Mouse (Mus musculus) ES-Bruce4 (cell line): Measurements from ENCODE around the gene Cyb5b. TPM values are rescaled to one million over a fixed set of nuclear protein-coding genes. Genes with fewer than 3 reads are reported as not detected.
A peak's percentile ranks its signal among the peaks of the same experiment; 100 is the strongest.

Source experiments
- H3K27ac ChIP-seq: 2 replicates; pipeline ENCODE4 v1.5.1; 2012; ENCODE audit warnings: low read length, inconsistent platforms; ENCODE audit not compliant: insufficient read depth
- H3K27me3 ChIP-seq: 2 replicates; pipeline ENCODE4 v1.6.1; 2012; ENCODE audit warnings: mild to moderate bottlenecking, low read length, inconsistent platforms; ENCODE audit not compliant: control insufficient read depth, poor library complexity, insufficient read depth, severe bottlenecking
- H3K36me3 ChIP-seq: 2 replicates; pipeline ENCODE4 v1.6.1; 2012; ENCODE audit warnings: inconsistent platforms, mild to moderate bottlenecking, low read length, moderate library complexity; ENCODE audit not compliant: control insufficient read depth, poor library complexity, insufficient read depth, severe bottlenecking
- H3K4me1 ChIP-seq: one replicate; pipeline ENCODE4 v1.8.1; 2011; ENCODE audit warnings: low read length; ENCODE audit not compliant: control insufficient read depth, insufficient read depth
- H3K4me3 ChIP-seq: 2 replicates; pipeline ENCODE4 v1.5.1; 2011; ENCODE audit warnings: low read depth, mild to moderate bottlenecking, low read length
- H3K9ac ChIP-seq: 2 replicates; pipeline ENCODE4 v1.6.1; 2012; ENCODE audit warnings: low read depth, mild to moderate bottlenecking, inconsistent platforms; ENCODE audit not compliant: poor library complexity, severe bottlenecking
- H3K9me3 ChIP-seq: replicated peaks from 2 replicates; pipeline ENCODE4 v1.6.1; 2012; ENCODE audit warnings: mild to moderate bottlenecking, low read length, inconsistent platforms; ENCODE audit not compliant: control insufficient read depth, poor library complexity, insufficient read depth, severe bottlenecking
- CTCF ChIP-seq: IDR thresholded peaks from one replicate; pipeline ENCODE4 v1.8.1; 2011; ENCODE audit warnings: low read depth, low read length
- EP300 ChIP-seq: IDR thresholded peaks from 2 replicates; pipeline ENCODE4 v1.6.1; 2011; ENCODE audit warnings: low read depth, low read length; ENCODE audit not compliant: insufficient read depth
- POLR2A ChIP-seq: IDR thresholded peaks from one replicate; pipeline ENCODE4 v1.8.1; 2011; ENCODE audit warnings: low read length; ENCODE audit not compliant: insufficient read depth
- polyA plus RNA-seq: library from polyadenylated mRNA; stranded (reverse); fragments of >200 nt; gene quantifications from 2 replicates; pipeline ENCODE4 v1.2.4, GENCODE M21; 2011; ENCODE audit warnings: low read depth; ENCODE audit not compliant: missing spikeins, insufficient read depth, insufficient read length

The Cyb5b gene
- polyA plus RNA-seq, 1 experiment = 102 TPM

DNA sequence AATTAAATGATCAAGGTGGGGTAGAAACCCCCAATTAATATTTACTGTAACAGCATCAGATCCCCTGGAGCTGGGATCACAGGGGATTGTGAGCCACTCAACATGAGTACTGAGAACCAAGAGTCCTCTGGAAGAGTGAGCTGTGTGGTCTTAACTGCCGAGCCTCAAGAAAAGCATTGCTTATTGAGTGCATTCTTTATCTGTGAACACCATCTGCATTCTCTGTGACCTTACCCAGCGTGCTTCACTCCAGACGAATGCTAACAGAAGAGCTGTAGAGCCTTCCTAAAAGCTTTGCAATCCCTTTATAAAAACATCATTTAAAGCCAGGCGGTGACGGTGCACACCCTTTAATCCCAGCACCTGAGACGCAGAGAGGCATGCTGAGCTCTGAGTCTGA lies 42.9 kb downstream of the Cyb5b start:
- TF ChIP-seq POLR2A (no peak), CTCF (no peak), EP300 (no peak)
- no peak overlapping the region for H3K4me3 ChIP-seq
- H3K36me3 ChIP-seq = no peaks in the 10 kb centered on the region
- no peaks in the 10 kb centered on the region for H3K4me1 ChIP-seq
- no peak overlapping the region for H3K9ac ChIP-seq
- no peak overlapping the region for H3K27ac ChIP-seq
- no peaks in the 10 kb centered on the region for H3K9me3 ChIP-seq
- H3K27me3 ChIP-seq = no peaks in the 10 kb centered on the region

DNA sequence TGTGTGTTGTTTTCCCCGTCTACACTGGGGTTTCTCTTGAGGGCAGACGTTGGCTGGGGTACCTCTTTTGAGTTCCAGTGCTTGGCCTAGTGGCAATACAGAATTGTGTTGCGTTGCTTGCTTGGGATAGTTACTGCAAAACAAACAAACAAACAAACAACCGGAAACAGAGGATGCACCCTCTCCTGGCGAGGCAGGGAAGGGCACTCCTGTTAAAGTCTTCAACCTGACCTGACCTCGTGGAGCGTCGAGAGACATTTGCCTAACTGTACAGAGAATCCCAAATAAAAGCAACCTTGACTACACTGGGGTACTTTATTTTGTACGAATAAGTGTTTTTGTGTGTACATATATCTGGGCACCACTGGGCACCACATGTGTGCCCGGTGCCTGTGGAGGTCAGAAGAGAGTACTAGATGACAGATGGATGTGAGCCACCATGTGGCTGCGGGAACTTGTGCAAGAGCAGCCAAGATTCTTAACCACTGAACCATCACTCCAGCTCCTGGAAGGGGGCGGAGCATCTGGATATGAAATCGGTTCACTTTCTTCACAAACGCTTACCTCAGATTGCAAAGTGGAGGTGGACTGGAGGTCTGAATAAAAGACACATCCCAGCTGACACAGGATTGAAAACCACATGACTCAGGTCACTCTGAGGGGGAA lies 44.5 kb downstream of the Cyb5b start:
- Histone ChIP-seq H3K9me3 (no peaks in the 10 kb centered on the region), H3K4me3 (no peak overlapping the region), H3K27ac (no peak overlapping the region), H3K27me3 (no peaks in the 10 kb centered on the region), H3K4me1 (no peaks in the 10 kb centered on the region), H3K36me3 (no peaks in the 10 kb centered on the region), H3K9ac (no peak overlapping the region)
- TF ChIP-seq CTCF (peak; percentile 17), EP300 (no peak)

- TF ChIP-seq CTCF = no peak
- TF ChIP-seq EP300 = no peak
- no peak for TF ChIP-seq POLR2A
- Histone ChIP-seq H3K4me3 (no peak overlapping the region), H3K9me3 (no peaks in the 10 kb centered on the region), H3K27me3 (no peaks in the 10 kb centered on the region), H3K9ac (no peak overlapping the region), H3K36me3 (no peaks in the 10 kb centered on the region), H3K4me1 (no peaks in the 10 kb centered on the region), H3K27ac (no peak overlapping the region)
Measured at GRCm38 (mm10) chr8:107197901-107198826, 47.7 kb downstream of the Cyb5b start.

GRCm38 (mm10) chr8:107205164-107205563 lies 54.7 kb downstream of the Cyb5b start:
- H3K27me3 ChIP-seq = no peaks in the 10 kb centered on the region
- H3K36me3 ChIP-seq = no peaks in the 10 kb centered on the region
- H3K9ac ChIP-seq = no peak overlapping the region
- no peak overlapping the region for H3K4me3 ChIP-seq
- no peak for TF ChIP-seq POLR2A
- no peak for TF ChIP-seq EP300
- no peak for TF ChIP-seq CTCF
- no peaks in the 10 kb centered on the region for H3K4me1 ChIP-seq
- no peaks in the 10 kb centered on the region for H3K9me3 ChIP-seq
- no peak overlapping the region for H3K27ac ChIP-seq

GRCm38 (mm10) chr8:107205701-107206561 lies 55.5 kb downstream of the Cyb5b start:
- TF ChIP-seq CTCF = no peak
- TF ChIP-seq POLR2A = no peak
- TF ChIP-seq EP300 = no peak
- H3K36me3 ChIP-seq = no peaks in the 10 kb centered on the region
- H3K9me3 ChIP-seq = no peaks in the 10 kb centered on the region
- H3K27me3 ChIP-seq = no peaks in the 10 kb centered on the region
- peak overlapping the region; percentile 2; the same call in 1 of the 2 replicates for H3K4me3 ChIP-seq
- H3K4me1 ChIP-seq = no peaks in the 10 kb centered on the region
- no peak overlapping the region for H3K27ac ChIP-seq
- peak overlapping the region; percentile 10; the same call in 1 of the 2 replicates for H3K9ac ChIP-seq
